Mouse (Mus musculus) CH12.LX (cell line): ENCODE data around the gene Cbx4. TPM values are rescaled to one million over a fixed set of nuclear protein-coding genes. Genes with fewer than 3 reads are reported as not detected.
A peak's percentile ranks its signal among the peaks of the same experiment; 100 is the strongest.

Experiments used
- DNase-seq: peaks from one replicate; pipeline ENCODE4 v3.0.0-alpha.2; 2013; ENCODE audit errors: extremely low read depth
- H3K27ac ChIP-seq: 2 replicates; pipeline ENCODE4 v1.5.1; 2012; ENCODE audit warnings: low read depth, mild to moderate bottlenecking, control low read depth, moderate library complexity; ENCODE audit not compliant: insufficient read depth
- H3K27me3 ChIP-seq: replicated peaks from 2 replicates; pipeline ENCODE3; 2012; ENCODE audit warnings: inconsistent platforms
- H3K36me3 ChIP-seq, 2 experiments: replicated peaks in 1 of 2; 2 replicates each; pipeline versions ENCODE3 to v1.6.1; 2012; ENCODE audit warnings: inconsistent platforms in 1 of 2, low read length in 1 of 2, mild to moderate bottlenecking in 1 of 2, mixed read lengths in 1 of 2, moderate library complexity in 1 of 2; ENCODE audit not compliant: control insufficient read depth in 1 of 2, insufficient read depth in 1 of 2
- H3K4me1 ChIP-seq, 2 experiments: 2 replicates each; pipeline ENCODE4 v1.6.1; 2012; ENCODE audit warnings: inconsistent platforms in 1 of 2, moderate library complexity in 1 of 2; ENCODE audit not compliant: insufficient read depth in 2 of 2, control insufficient read depth in 1 of 2
- H3K4me2 ChIP-seq: 2 replicates; pipeline ENCODE4 v1.6.1; 2012; ENCODE audit warnings: low read depth, mild to moderate bottlenecking, control low read depth; ENCODE audit not compliant: poor library complexity, insufficient read depth, severe bottlenecking
- H3K4me3 ChIP-seq, 3 experiments: fragments of 150-350 bp in 1 of 3; sonication (generic) in 1 of 3; replicated peaks in 1 of 3; 2 replicates each; pipeline versions ENCODE3 to v1.5.1; 2011 to 2012; ENCODE audit warnings: low read depth in 2 of 3, low read length in 2 of 3, mild to moderate bottlenecking in 2 of 3, moderate library complexity in 2 of 3, control low read depth in 1 of 3, improper control_type of control experiment in 1 of 3, inconsistent platforms in 1 of 3, mixed read lengths in 1 of 3; ENCODE audit not compliant: poor library complexity in 1 of 3
- H3K79me2 ChIP-seq: replicated peaks from 2 replicates; pipeline ENCODE4 v1.6.1; 2012; ENCODE audit warnings: mild to moderate bottlenecking, moderate library complexity; ENCODE audit not compliant: control insufficient read depth, poor library complexity, insufficient read depth, severe bottlenecking; ENCODE audit errors: extremely low read depth
- H3K9ac ChIP-seq: 2 replicates; pipeline ENCODE4 v1.6.1; 2012; ENCODE audit warnings: low read depth, mild to moderate bottlenecking, control low read depth, moderate library complexity; ENCODE audit not compliant: insufficient read depth
- H3K9me3 ChIP-seq: replicated peaks from 2 replicates; pipeline ENCODE3; 2012; ENCODE audit warnings: low read length, inconsistent platforms, mixed read lengths
- BHLHE40 ChIP-seq: IDR thresholded peaks from 2 replicates; pipeline ENCODE4 v1.6.1; 2011; ENCODE audit warnings: mild to moderate bottlenecking, low read depth, low read length, improper control_type of control experiment
- CHD2 ChIP-seq: IDR thresholded peaks from 2 replicates; pipeline ENCODE4 v1.6.1; 2011; ENCODE audit warnings: low read length, improper control_type of control experiment
- CTCF ChIP-seq, 2 experiments: IDR thresholded peaks in 1 of 2; conservative IDR thresholded peaks in 1 of 2; 2 replicates each; pipeline ENCODE4 v1.5.1; 2011 to 2012; ENCODE audit warnings: low read depth in 2 of 2, low read length in 2 of 2, improper control_type of control experiment in 1 of 2, inconsistent platforms in 1 of 2, mild to moderate bottlenecking in 1 of 2, moderate library complexity in 1 of 2
- E2F4 ChIP-seq: IDR thresholded peaks from 2 replicates; pipeline ENCODE4 v1.6.1; 2011; ENCODE audit warnings: low read depth, low read length, improper control_type of control experiment; ENCODE audit not compliant: insufficient replicate concordance
- ELF1 ChIP-seq: IDR thresholded peaks from 2 replicates; pipeline ENCODE4 v1.6.1; 2014; ENCODE audit warnings: low read depth, mild to moderate bottlenecking, inconsistent platforms, low read length, improper control_type of control experiment
- EP300 ChIP-seq: IDR thresholded peaks from 2 replicates; pipeline ENCODE4 v1.6.1; 2011; ENCODE audit warnings: low read length, improper control_type of control experiment
- ETS1 ChIP-seq: conservative IDR thresholded peaks from 2 replicates; pipeline ENCODE4 v1.6.1; 2012; ENCODE audit warnings: low read depth, mild to moderate bottlenecking, inconsistent platforms, low read length, improper control_type of control experiment, moderate library complexity
- IRF4 ChIP-seq: IDR thresholded peaks from 2 replicates; pipeline ENCODE4 v1.6.1; 2014; ENCODE audit warnings: low read depth, mild to moderate bottlenecking, inconsistent platforms, low read length, improper control_type of control experiment
- JUN ChIP-seq: IDR thresholded peaks from 2 replicates; pipeline ENCODE4 v1.6.1; 2011; ENCODE audit warnings: low read depth, mild to moderate bottlenecking, low read length, improper control_type of control experiment, moderate library complexity; ENCODE audit not compliant: insufficient read depth
- JUND ChIP-seq: conservative IDR thresholded peaks from 2 replicates; pipeline ENCODE4 v1.6.1; 2011; ENCODE audit warnings: low read depth, low read length, improper control_type of control experiment
- KAT2A ChIP-seq: IDR thresholded peaks from 2 replicates; pipeline ENCODE4 v1.6.1; 2012; ENCODE audit warnings: low read length, improper control_type of control experiment, inconsistent platforms; ENCODE audit not compliant: insufficient replicate concordance
- MAX ChIP-seq: IDR thresholded peaks from 2 replicates; pipeline ENCODE4 v1.6.1; 2011; ENCODE audit warnings: low read length, improper control_type of control experiment
- MAZ ChIP-seq: IDR thresholded peaks from 2 replicates; pipeline ENCODE4 v1.6.1; 2012; ENCODE audit warnings: low read depth, mild to moderate bottlenecking, inconsistent platforms, low read length, improper control_type of control experiment, moderate library complexity
- MXI1 ChIP-seq: IDR thresholded peaks from 2 replicates; pipeline ENCODE4 v1.6.1; 2011; ENCODE audit warnings: mild to moderate bottlenecking, low read depth, low read length, improper control_type of control experiment
- MYC ChIP-seq: IDR thresholded peaks from 2 replicates; pipeline ENCODE4 v1.6.1; 2011; ENCODE audit warnings: low read depth, mild to moderate bottlenecking, improper control_type of control experiment, low read length
- NELFE ChIP-seq: IDR thresholded peaks from 2 replicates; pipeline ENCODE4 v1.6.1; 2011; ENCODE audit warnings: low read depth, low read length, improper control_type of control experiment
- NRF1 ChIP-seq: IDR thresholded peaks from 2 replicates; pipeline ENCODE4 v1.6.1; 2014; ENCODE audit warnings: low read depth, mild to moderate bottlenecking, inconsistent platforms, low read length, improper control_type of control experiment, moderate library complexity
- PAX5 ChIP-seq: IDR thresholded peaks from 2 replicates; pipeline ENCODE4 v1.6.1; 2012; ENCODE audit warnings: low read length, inconsistent platforms, mixed read lengths
- POLR2AphosphoS2 ChIP-seq: IDR thresholded peaks from 2 replicates; pipeline ENCODE4 v1.6.1; 2011; ENCODE audit warnings: low read depth, low read length, improper control_type of control experiment
- RCOR1 ChIP-seq: conservative IDR thresholded peaks from 2 replicates; pipeline ENCODE4 v1.6.1; 2012; ENCODE audit warnings: low read depth, mild to moderate bottlenecking, inconsistent platforms, low read length, improper control_type of control experiment
- SIN3A ChIP-seq: IDR thresholded peaks from 2 replicates; pipeline ENCODE4 v1.6.1; 2012; ENCODE audit warnings: low read length, improper control_type of control experiment, inconsistent platforms
- SMC3 ChIP-seq: IDR thresholded peaks from 2 replicates; pipeline ENCODE4 v1.6.1; 2011; ENCODE audit warnings: low read depth, low read length, improper control_type of control experiment
- TCF12 ChIP-seq: IDR thresholded peaks from 2 replicates; pipeline ENCODE4 v1.6.1; 2014; ENCODE audit warnings: low read depth, mild to moderate bottlenecking, inconsistent platforms, low read length, improper control_type of control experiment
- USF1 ChIP-seq: IDR thresholded peaks from 2 replicates; pipeline ENCODE4 v1.6.1; 2014; ENCODE audit warnings: low read depth, mild to moderate bottlenecking, inconsistent platforms, low read length, improper control_type of control experiment
- ZKSCAN1 ChIP-seq: IDR thresholded peaks from 2 replicates; pipeline ENCODE4 v1.6.1; 2012; ENCODE audit warnings: low read depth, inconsistent platforms, low read length, improper control_type of control experiment, borderline replicate concordance
- ZNF384 ChIP-seq: IDR thresholded peaks from 2 replicates; pipeline ENCODE4 v1.6.1; 2012; ENCODE audit warnings: low read depth, low read length, improper control_type of control experiment, inconsistent platforms
- dilution Hi-C: fragments of 300-500 bp; cut with MboI; formaldehyde crosslinking; loops from 2 replicates; pipeline ENCODE4 v1.14.3; 2020; ENCODE audit warnings: low sequenced_read_pairs; ENCODE audit not compliant: extremely low pct_unique_long_range_greater_than_20kb, extremely low pct_ligation_motif_present
- in situ Hi-C: fragments of 300-500 bp; cut with MboI; formaldehyde crosslinking; loops from 3 replicates; pipeline ENCODE4 v1.14.3; 2019; ENCODE audit warnings: low sequenced_read_pairs, low pct_ligation_motif_present, low pct_unique_long_range_greater_than_20kb, mixed read lengths
- polyA plus RNA-seq: library from polyadenylated mRNA; unstranded; fragments of >175 nt; gene quantifications from 2 replicates; pipeline ENCODE4 v1.2.1, GENCODE M21; 2012; ENCODE audit warnings: low read depth; ENCODE audit not compliant: insufficient read length
- total RNA-seq, 2 experiments: library from RNA; depleted of rRNA; stranded (reverse); fragments of 300-350 nt in 1 of 2; fragments of >200 nt in 1 of 2; gene quantifications; 2 replicates each; pipeline ENCODE4 v1.2.3; 2012 to 2014

Gene Cbx4
- total and polyA plus RNA-seq, 3 experiments: 15.0 to 40.4 (median 26.0) TPM

DNA sequence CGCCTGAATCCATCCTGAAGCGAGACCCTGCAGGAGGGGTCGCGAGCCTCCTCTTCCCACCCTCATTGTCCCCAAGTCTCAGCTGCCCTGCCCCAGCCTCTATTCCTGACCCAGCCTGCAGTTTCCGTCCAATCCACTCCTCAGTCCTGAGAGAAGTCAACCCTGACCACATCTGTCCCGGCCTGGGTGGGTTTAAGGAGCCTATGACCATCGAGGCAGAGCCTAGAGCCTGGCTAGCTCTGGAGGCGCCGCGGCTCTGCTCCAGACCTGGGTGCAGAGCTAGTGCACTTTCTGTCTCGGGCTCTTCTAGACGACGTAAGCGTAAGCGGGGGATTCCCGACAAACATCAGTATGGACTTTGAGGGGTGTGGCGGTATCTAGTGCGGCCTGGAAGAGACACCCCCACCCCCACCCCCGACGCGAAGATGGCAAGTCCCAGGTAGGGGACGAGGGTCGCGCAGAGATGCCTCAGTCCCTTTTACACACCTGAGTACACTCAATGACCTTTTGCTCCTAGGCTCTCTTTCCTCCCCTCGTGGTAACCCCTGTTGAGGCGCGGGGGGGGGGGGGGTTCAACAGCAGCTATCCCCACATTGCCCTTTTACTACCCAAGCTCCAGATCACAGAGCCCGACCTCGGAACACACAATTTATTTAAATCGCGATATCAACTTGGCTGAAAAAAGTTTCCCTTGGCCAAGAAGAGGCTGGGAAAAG is 44.1 kb downstream of the Cbx4 start (continued):
- TF ChIP-seq NRF1 (no peak), JUND (no peak), SMC3 (no peak; the same call in 1 of the 2 replicates), ELF1 (no peak; the same call in 1 of the 2 replicates), ZKSCAN1 (no peak), KAT2A (0 out of 2 replicates have a peak, but pooled peaks have one; percentile 23), USF1 (no peak), PAX5 (no peak), MYC (no peak), MAZ (0 out of 2 replicates have a peak, but pooled peaks have one; percentile 55)

DNA sequence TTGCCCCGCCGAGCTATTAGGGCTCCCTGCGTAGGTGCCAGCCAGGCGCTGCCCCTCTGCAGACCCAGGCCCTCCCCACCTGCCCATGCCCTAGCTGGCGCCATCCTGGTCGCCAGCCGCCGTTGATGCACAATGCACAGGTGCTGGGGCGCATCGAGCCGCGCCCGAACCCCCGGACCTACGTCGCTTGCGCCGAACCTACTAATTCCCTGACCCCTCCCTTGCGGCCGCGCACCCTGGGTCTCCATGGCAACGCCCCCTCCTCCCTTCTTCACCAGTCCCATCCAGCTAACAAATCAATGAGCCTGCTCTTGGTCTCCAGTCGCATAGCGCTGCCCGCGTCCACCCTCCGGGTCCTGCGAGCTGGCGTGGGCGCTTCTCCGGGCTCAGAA is 44.7 kb downstream of the Cbx4 start:
- H3K27ac ChIP-seq: peak overlapping the region; percentile 17; the same call in 1 of the 2 replicates
- no peaks in the 10 kb centered on the region; the same call in none of the 2 replicates for H3K79me2 ChIP-seq
- H3K9me3 ChIP-seq: peaks cover 6% of the 10 kb centered on the region
- peaks cover 50% of the 10 kb centered on the region for H3K27me3 ChIP-seq
- H3K4me1 ChIP-seq: peaks cover 5 to 40% of the 10 kb centered on the region in 2 experiments
- H3K36me3 ChIP-seq: peaks cover 15 to 27% of the 10 kb centered on the region in 2 experiments
- H3K4me3 ChIP-seq: peak overlapping the region; percentile 66 to 88 (median 67)
- in situ Hi-C loops: no loop called here
- H3K9ac ChIP-seq: peak overlapping the region; percentile 68
- no peak for DNase-seq
- peak overlapping the region; percentile 94 for H3K4me2 ChIP-seq
- dilution Hi-C loops: no loop called here
- peak; percentile 39; the same call in 1 of the 2 replicates for TF ChIP-seq MXI1
- no peak; the same call in 1 of the 2 replicates for TF ChIP-seq NELFE

DNA sequence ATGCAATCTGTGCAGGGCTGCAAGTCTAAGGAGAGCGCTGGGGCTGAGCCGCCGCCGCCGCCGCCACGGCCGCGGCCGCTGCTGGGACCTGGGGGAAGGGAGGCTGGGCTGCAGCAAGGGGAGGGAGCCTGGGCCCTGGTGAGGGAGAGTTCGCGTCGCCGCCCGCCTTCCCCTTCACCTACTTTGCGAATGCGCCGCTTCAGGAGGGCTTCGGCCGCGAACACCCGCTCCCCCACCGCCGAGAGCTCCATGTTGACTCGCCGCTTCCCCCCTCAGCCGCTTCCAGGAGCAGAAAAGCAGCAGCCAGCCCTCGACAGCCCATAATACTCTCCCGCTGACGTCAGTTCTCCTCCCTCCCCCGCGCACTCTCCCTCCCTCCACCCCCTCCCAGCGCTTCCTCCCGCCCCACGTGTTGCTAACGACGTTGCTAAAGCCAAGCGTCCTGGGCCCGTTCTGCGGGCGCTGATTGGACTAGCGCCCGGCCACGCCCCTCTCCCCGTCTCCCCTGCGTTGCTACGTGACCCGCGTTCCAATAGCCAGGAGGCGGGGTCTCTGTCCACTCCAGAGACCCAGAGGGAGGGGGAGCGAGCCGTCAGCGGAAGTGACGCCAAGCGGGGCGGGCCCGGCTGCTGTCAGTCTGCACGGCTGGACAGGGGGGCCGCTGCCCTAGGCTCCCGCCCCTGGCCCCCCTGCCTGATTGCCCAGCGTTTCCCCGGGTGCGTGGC is 45.3 kb downstream of the Cbx4 start, which contains the start of gene Cbx8:
Gene Cbx8, minus strand, starts transcription at position 370 of the 725 bp plus-strand sequence.
- DNase-seq: peak; percentile 100
- dilution Hi-C loops: no loop called here
- Histone ChIP-seq H3K9me3 (peaks cover 6% of the 10 kb centered on the region), H3K27ac (peak within 1 kb of the TSS; percentile 43), H3K79me2 (no peaks in the 10 kb centered on the region; the same call in none of the 2 replicates), H3K36me3 (peaks cover 15 to 27% of the 10 kb centered on the region in 2 experiments), H3K4me2 (peak within 1 kb of the TSS; percentile 94), H3K27me3 (peaks cover 44% of the 10 kb centered on the region), H3K9ac (peak within 1 kb of the TSS; percentile 94), H3K4me3 (peak within 1 kb of the TSS; percentile 66 to 88 (median 77)), H3K4me1 (peaks cover 4 to 40% of the 10 kb centered on the region in 2 experiments; a peak in 3 of 4 replicates)
- in situ Hi-C loops: no loop called here
- no peak for TF ChIP-seq JUND
- TF ChIP-seq JUN: no peak
- no peak for TF ChIP-seq MYC
- no peak for TF ChIP-seq CTCF (conservative IDR thresholded peaks at IDR 0.05 in 1 of 2, IDR thresholded peaks at IDR 0.05 in 1 of 2; ENCODE audit: low read depth in 2 of 2, low read length in 2 of 2)
- TF ChIP-seq ETS1: peak; percentile 39
- TF ChIP-seq NRF1: peak; percentile 51; the same call in 1 of the 2 replicates
- no peak; the same call in 1 of the 2 replicates for TF ChIP-seq IRF4
- TF ChIP-seq ZNF384: no peak
- TF ChIP-seq E2F4: no peak
- TF ChIP-seq ELF1: peak; percentile 42; the same call in 1 of the 2 replicates
- no peak for TF ChIP-seq ZKSCAN1
- peak; percentile 55 for TF ChIP-seq MAX
- TF ChIP-seq CHD2: peak; percentile 61
- peak; percentile 36 for TF ChIP-seq TCF12
- no peak for TF ChIP-seq SIN3A
- peak; percentile 80 for TF ChIP-seq NELFE
- TF ChIP-seq EP300: no peak
- no peak for TF ChIP-seq SMC3
- no peak for TF ChIP-seq POLR2AphosphoS2
- TF ChIP-seq RCOR1: no peak
- peak; percentile 63 for TF ChIP-seq USF1
- no peak; the same call in 1 of the 2 replicates for TF ChIP-seq BHLHE40
